Mouse (Mus musculus) thymus, adult 2 months (tissue): ENCODE data around the gene Rab40c.

Experiments used
- CTCF ChIP-seq: fragments of 200-500 bp; IDR thresholded peaks from 2 replicates; pipeline ENCODE4 v1.5.1; 2012; ENCODE audit warnings: mild to moderate bottlenecking, control low read depth, low read length, moderate library complexity, borderline replicate concordance; ENCODE audit not compliant: control insufficient read depth, poor library complexity, insufficient read depth; ENCODE audit errors: extremely low read depth
- POLR2A ChIP-seq: fragments of 200-500 bp; IDR thresholded peaks from 2 replicates; pipeline ENCODE4 v1.6.1; 2012; ENCODE audit warnings: mild to moderate bottlenecking, low read length, control low read depth, moderate library complexity; ENCODE audit not compliant: control insufficient read depth, poor library complexity, insufficient read depth; ENCODE audit errors: extremely low read depth

DNA sequence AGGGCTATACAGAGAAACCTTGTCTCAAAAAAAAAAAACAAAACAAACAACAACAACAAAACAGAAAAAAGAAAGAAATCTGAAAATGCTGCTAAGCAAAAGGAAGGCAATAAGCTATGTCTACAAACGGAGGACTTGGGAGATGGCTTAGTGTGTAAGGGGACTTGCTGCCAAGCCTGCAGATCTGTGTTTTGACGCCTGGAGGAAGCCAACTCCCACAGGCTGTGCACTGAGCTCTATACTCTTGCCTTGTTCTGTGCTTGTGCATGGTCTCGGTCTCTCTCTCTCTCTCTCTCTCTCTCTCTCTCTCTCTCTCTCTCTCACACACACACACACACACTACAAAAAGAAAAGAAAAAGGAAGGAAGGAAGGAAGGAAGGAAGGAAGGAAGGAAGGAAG is 30.7 kb downstream of the Rab40c start:
- TF ChIP-seq CTCF (no peak), POLR2A (no peak)
